Mouse (Mus musculus): ENCODE results near the gene Vps52. TPM values are rescaled to one million over a fixed set of nuclear protein-coding genes. Genes with fewer than 3 reads are reported as not detected.

Gene Vps52
- total and polyA plus RNA-seq, 3 experiments, result 34.3 to 73.6 (median 39.9) TPM

DNA sequence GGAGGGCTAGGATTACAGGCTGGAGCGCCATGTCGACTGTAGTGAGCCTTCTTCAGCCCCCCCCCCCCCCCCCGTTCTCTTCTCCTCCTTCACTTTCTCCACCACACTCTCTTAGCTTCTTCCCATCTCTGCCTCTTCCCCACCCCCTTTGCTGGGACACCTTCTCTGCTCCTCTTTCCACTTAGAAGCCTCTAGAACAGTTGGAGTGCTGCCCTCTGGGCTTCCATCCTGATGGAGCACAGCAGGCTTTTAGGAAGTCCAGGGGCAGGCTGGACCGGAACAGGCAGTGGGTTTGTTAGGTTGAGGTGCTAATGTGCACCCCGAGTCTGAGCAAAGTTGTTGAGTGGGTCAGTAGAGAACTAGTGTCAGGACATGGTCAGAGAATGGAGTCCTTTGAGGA is 54.5 kb downstream of the Vps52 start:
- no peaks in the 10 kb centered on the region for H3K79me2 ChIP-seq (replicated peaks; ENCODE audit: control insufficient read depth, extremely low read depth, insufficient read depth, poor library complexity, severe bottlenecking)
- H3K9ac ChIP-seq (ENCODE audit: insufficient read depth, low read depth), result no peak overlapping the region
- no peak overlapping the region for H3K4me2 ChIP-seq (ENCODE audit: insufficient read depth, low read depth, poor library complexity, severe bottlenecking)
- no peak overlapping the region for H3K4me3 ChIP-seq (replicated peaks in 1 of 3; ENCODE audit: low read depth in 2 of 3, low read length in 2 of 3, poor library complexity in 1 of 3)
- H3K4me1 ChIP-seq (ENCODE audit: control insufficient read depth in 1 of 2, insufficient read depth in 2 of 2), result peaks cover 0 to 9% of the 10 kb centered on the region in 2 experiments; a peak in 2 of 4 replicates
- in situ Hi-C loops (cut with MboI; ENCODE audit: low pct_ligation_motif_present, low pct_unique_long_range_greater_than_20kb, low sequenced_read_pairs) (no loop called here), dilution Hi-C loops (cut with MboI; ENCODE audit: extremely low pct_ligation_motif_present, extremely low pct_unique_long_range_greater_than_20kb, low sequenced_read_pairs) (no loop called here)
- no peak for DNase-seq (ENCODE audit: extremely low read depth)
- H3K36me3 ChIP-seq (replicated peaks in 1 of 2; ENCODE audit: control insufficient read depth in 1 of 2, insufficient read depth in 1 of 2, low read length in 1 of 2), result peaks cover 0 to 5% of the 10 kb centered on the region in 2 experiments
- TF ChIP-seq CTCF (conservative IDR thresholded peaks at IDR 0.05 in 1 of 2, IDR thresholded peaks at IDR 0.05 in 1 of 2; ENCODE audit: low read depth in 2 of 2, low read length in 2 of 2) (no peak), NELFE (IDR thresholded peaks at IDR 0.05; ENCODE audit: low read depth, low read length) (no peak), UBTF (IDR thresholded peaks at IDR 0.05; ENCODE audit: low read depth, low read length) (no peak)
- H3K27me3 ChIP-seq (replicated peaks), result no peaks in the 10 kb centered on the region
- no peak overlapping the region for H3K27ac ChIP-seq (ENCODE audit: insufficient read depth, low read depth)
- H3K9me3 ChIP-seq (replicated peaks; ENCODE audit: low read length), result peaks cover 10% of the 10 kb centered on the region

DNA sequence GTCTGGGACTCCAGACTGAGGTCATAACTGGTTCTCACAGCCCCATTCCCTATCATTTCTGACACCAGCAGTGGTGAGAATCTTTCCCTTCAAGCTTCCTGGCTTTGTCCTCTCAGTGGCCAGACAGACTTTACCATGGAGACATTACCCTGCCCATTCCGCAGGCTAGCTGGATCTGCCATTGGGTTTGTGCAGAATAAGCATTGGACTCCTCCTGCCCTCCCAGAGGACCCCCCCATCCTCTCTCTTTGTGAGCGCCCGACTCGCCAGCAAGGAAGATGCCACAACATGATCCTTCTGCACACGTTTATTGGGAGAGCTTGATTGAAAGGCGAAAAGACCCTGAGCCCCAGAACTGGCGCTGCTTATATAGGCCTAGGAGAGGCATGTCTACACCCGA is 57.8 kb downstream of the Vps52 start:
- peaks cover 0 to 9% of the 10 kb centered on the region in 2 experiments; a peak in 2 of 4 replicates for H3K4me1 ChIP-seq (ENCODE audit: control insufficient read depth in 1 of 2, insufficient read depth in 2 of 2)
- H3K4me3 ChIP-seq (replicated peaks in 1 of 3; ENCODE audit: low read depth in 2 of 3, low read length in 2 of 3, poor library complexity in 1 of 3), result no peak overlapping the region
- peaks cover 5% of the 10 kb centered on the region for H3K9me3 ChIP-seq (replicated peaks; ENCODE audit: low read length)
- no peaks in the 10 kb centered on the region for H3K27me3 ChIP-seq (replicated peaks)
- in situ Hi-C loops (cut with MboI; ENCODE audit: low pct_ligation_motif_present, low pct_unique_long_range_greater_than_20kb, low sequenced_read_pairs) (no loop called here), dilution Hi-C loops (cut with MboI; ENCODE audit: extremely low pct_ligation_motif_present, extremely low pct_unique_long_range_greater_than_20kb, low sequenced_read_pairs) (no loop called here)
- no peaks in the 10 kb centered on the region for H3K79me2 ChIP-seq (replicated peaks; ENCODE audit: control insufficient read depth, extremely low read depth, insufficient read depth, poor library complexity, severe bottlenecking)
- H3K36me3 ChIP-seq (replicated peaks in 1 of 2; ENCODE audit: control insufficient read depth in 1 of 2, insufficient read depth in 1 of 2, low read length in 1 of 2), result peaks cover 0 to 5% of the 10 kb centered on the region in 2 experiments
- no peak for TF ChIP-seq ZNF384 (IDR thresholded peaks at IDR 0.05; ENCODE audit: low read depth, low read length)
- no peak for TF ChIP-seq USF1 (IDR thresholded peaks at IDR 0.05; ENCODE audit: low read depth, low read length)
- TF ChIP-seq MAFK (IDR thresholded peaks at IDR 0.05; ENCODE audit: insufficient replicate concordance, low read length), result no peak
- TF ChIP-seq ELF1 (IDR thresholded peaks at IDR 0.05; ENCODE audit: low read depth, low read length), result no peak
- TF ChIP-seq MAZ (IDR thresholded peaks at IDR 0.05; ENCODE audit: low read depth, low read length), result no peak
- TF ChIP-seq NRF1 (IDR thresholded peaks at IDR 0.05; ENCODE audit: low read depth, low read length), result no peak
- no peak for TF ChIP-seq RAD21 (IDR thresholded peaks at IDR 0.05; ENCODE audit: low read depth, low read length)
- no peak for TF ChIP-seq KAT2A (IDR thresholded peaks at IDR 0.05; ENCODE audit: insufficient replicate concordance, low read length)
- TF ChIP-seq UBTF (IDR thresholded peaks at IDR 0.05; ENCODE audit: low read depth, low read length), result no peak
- TF ChIP-seq CHD1 (IDR thresholded peaks at IDR 0.05; ENCODE audit: low read depth, low read length), result no peak
- no peak for TF ChIP-seq SIN3A (IDR thresholded peaks at IDR 0.05; ENCODE audit: low read length)
- no peak for TF ChIP-seq SMC3 (IDR thresholded peaks at IDR 0.05; ENCODE audit: low read depth, low read length)
- no peak for TF ChIP-seq IRF4 (IDR thresholded peaks at IDR 0.05; ENCODE audit: low read depth, low read length)
- no peak for TF ChIP-seq BHLHE40 (IDR thresholded peaks at IDR 0.05; ENCODE audit: low read depth, low read length)
- TF ChIP-seq EP300 (IDR thresholded peaks at IDR 0.05; ENCODE audit: low read length), result no peak
- no peak for DNase-seq (ENCODE audit: extremely low read depth)
- no peak overlapping the region for H3K4me2 ChIP-seq (ENCODE audit: insufficient read depth, low read depth, poor library complexity, severe bottlenecking)
- H3K9ac ChIP-seq (ENCODE audit: insufficient read depth, low read depth), result no peak overlapping the region
- H3K27ac ChIP-seq (ENCODE audit: insufficient read depth, low read depth), result no peak overlapping the region

Other genes starting within 250 kb of the Vps52 start
Only the 20 nearest of the 33 such genes appear.
- gene Rps28, start 131.2 kb upstream of the Vps52 start, total RNA-seq (2012; rRNA removed), result 4,496 and 4,575 TPM in 2 replicates
- 696 and 765 TPM in 2 replicates for gene Rps28, start 131.2 kb upstream of the Vps52 start, total RNA-seq (2014; rRNA removed)
- gene Rps28, start 131.2 kb upstream of the Vps52 start, polyA plus RNA-seq (2012; ENCODE audit: insufficient read length, low read depth), result 782 and 837 TPM in 2 replicates
- gene Ndufa7, start 131.2 kb upstream of the Vps52 start, total RNA-seq (2012; rRNA removed), result 316 and 364 TPM in 2 replicates
- gene Ndufa7, start 131.2 kb upstream of the Vps52 start, total RNA-seq (2014; rRNA removed), result 168 and 194 TPM in 2 replicates
- 153 and 164 TPM in 2 replicates for gene Ndufa7, start 131.2 kb upstream of the Vps52 start, polyA plus RNA-seq (2012; ENCODE audit: insufficient read length, low read depth)
- gene Cd320, start 112.7 kb upstream of the Vps52 start, total RNA-seq (2012; rRNA removed), result 53.7 and 57.1 TPM in 2 replicates
- 67.1 and 84.2 TPM in 2 replicates for gene Cd320, start 112.7 kb upstream of the Vps52 start, total RNA-seq (2014; rRNA removed)
- gene Cd320, start 112.7 kb upstream of the Vps52 start, polyA plus RNA-seq (2012; ENCODE audit: insufficient read length, low read depth), result 45.3 and 50.9 TPM in 2 replicates
- gene Gm7029, start 82.0 kb upstream of the Vps52 start, total RNA-seq (2012; rRNA removed), result not detected in 2 replicates
- gene Gm7029, start 82.0 kb upstream of the Vps52 start, total RNA-seq (2014; rRNA removed), result not detected in 2 replicates
- not detected in 2 replicates for gene Gm7029, start 82.0 kb upstream of the Vps52 start, polyA plus RNA-seq (2012; ENCODE audit: insufficient read length, low read depth)
- gene Kifc1, start 65.2 kb upstream of the Vps52 start, total RNA-seq (2012; rRNA removed), result 22.3 and 23.0 TPM in 2 replicates
- 15.2 and 16.0 TPM in 2 replicates for gene Kifc1, start 65.2 kb upstream of the Vps52 start, total RNA-seq (2014; rRNA removed)
- 41.2 and 46.6 TPM in 2 replicates for gene Kifc1, start 65.2 kb upstream of the Vps52 start, polyA plus RNA-seq (2012; ENCODE audit: insufficient read length, low read depth)
- not detected in 2 replicates for gene Platr17, start 50.7 kb upstream of the Vps52 start, total RNA-seq (2012; rRNA removed)
- not detected in 2 replicates for gene Platr17, start 50.7 kb upstream of the Vps52 start, total RNA-seq (2014; rRNA removed)
- gene Platr17, start 50.7 kb upstream of the Vps52 start, polyA plus RNA-seq (2012; ENCODE audit: insufficient read length, low read depth), result not detected in 2 replicates
- 33.8 and 48.3 TPM in 2 replicates for gene Daxx, start 46.4 kb upstream of the Vps52 start, total RNA-seq (2012; rRNA removed)
- gene Daxx, start 46.4 kb upstream of the Vps52 start, total RNA-seq (2014; rRNA removed), result 31.6 and 32.3 TPM in 2 replicates
- 53.0 and 64.7 TPM in 2 replicates for gene Daxx, start 46.4 kb upstream of the Vps52 start, polyA plus RNA-seq (2012; ENCODE audit: insufficient read length, low read depth)
- gene Tapbp, start 39.9 kb upstream of the Vps52 start, total RNA-seq (2012; rRNA removed), result 114 and 134 TPM in 2 replicates
- gene Tapbp, start 39.9 kb upstream of the Vps52 start, total RNA-seq (2014; rRNA removed), result 44.3 and 45.3 TPM in 2 replicates
- gene Tapbp, start 39.9 kb upstream of the Vps52 start, polyA plus RNA-seq (2012; ENCODE audit: insufficient read length, low read depth), result 96.7 and 116 TPM in 2 replicates
- gene Zbtb22, start 39.9 kb upstream of the Vps52 start, total RNA-seq (2012; rRNA removed), result 21.2 and 23.5 TPM in 2 replicates
- gene Zbtb22, start 39.9 kb upstream of the Vps52 start, total RNA-seq (2014; rRNA removed), result 11.7 and 12.1 TPM in 2 replicates
- gene Zbtb22, start 39.9 kb upstream of the Vps52 start, polyA plus RNA-seq (2012; ENCODE audit: insufficient read length, low read depth), result 20.2 and 20.3 TPM in 2 replicates
- gene Rgl2, start 26.3 kb upstream of the Vps52 start, total RNA-seq (2012; rRNA removed), result 23.0 and 25.6 TPM in 2 replicates
- 20.1 and 20.4 TPM in 2 replicates for gene Rgl2, start 26.3 kb upstream of the Vps52 start, total RNA-seq (2014; rRNA removed)
- 29.1 and 31.8 TPM in 2 replicates for gene Rgl2, start 26.3 kb upstream of the Vps52 start, polyA plus RNA-seq (2012; ENCODE audit: insufficient read length, low read depth)
- 140 and 157 TPM in 2 replicates for gene Pfdn6, start 15.5 kb upstream of the Vps52 start, total RNA-seq (2012; rRNA removed)
- gene Pfdn6, start 15.5 kb upstream of the Vps52 start, total RNA-seq (2014; rRNA removed), result 92.3 and 109 TPM in 2 replicates
- gene Pfdn6, start 15.5 kb upstream of the Vps52 start, polyA plus RNA-seq (2012; ENCODE audit: insufficient read length, low read depth), result 109 and 149 TPM in 2 replicates
- gene Wdr46, start 15.2 kb upstream of the Vps52 start, total RNA-seq (2012; rRNA removed), result 49.7 and 64.5 TPM in 2 replicates
- gene Wdr46, start 15.2 kb upstream of the Vps52 start, total RNA-seq (2014; rRNA removed), result 36.8 and 39.8 TPM in 2 replicates
- 69.4 and 72.4 TPM in 2 replicates for gene Wdr46, start 15.2 kb upstream of the Vps52 start, polyA plus RNA-seq (2012; ENCODE audit: insufficient read length, low read depth)
- 3.7 and 4.5 TPM in 2 replicates for gene B3galt4, start 4.3 kb upstream of the Vps52 start, total RNA-seq (2012; rRNA removed)
- gene B3galt4, start 4.3 kb upstream of the Vps52 start, total RNA-seq (2014; rRNA removed), result 4.2 and 5.2 TPM in 2 replicates
- 4.6 and 6.2 TPM in 2 replicates for gene B3galt4, start 4.3 kb upstream of the Vps52 start, polyA plus RNA-seq (2012; ENCODE audit: insufficient read length, low read depth)
- gene Rps18, start 189 bp downstream of the Vps52 start, total RNA-seq (2012; rRNA removed), result 302 and 359 TPM in 2 replicates
- 205 and 246 TPM in 2 replicates for gene Rps18, start 189 bp downstream of the Vps52 start, total RNA-seq (2014; rRNA removed)
- gene Rps18, start 189 bp downstream of the Vps52 start, polyA plus RNA-seq (2012; ENCODE audit: insufficient read length, low read depth), result 913 and 991 TPM in 2 replicates
- 1,488 and 1,753 TPM in 2 replicates for gene H2-K1, start 44.5 kb downstream of the Vps52 start, total RNA-seq (2012; rRNA removed)
- gene H2-K1, start 44.5 kb downstream of the Vps52 start, total RNA-seq (2014; rRNA removed), result 1,386 and 1,734 TPM in 2 replicates
- 2,472 and 2,496 TPM in 2 replicates for gene H2-K1, start 44.5 kb downstream of the Vps52 start, polyA plus RNA-seq (2012; ENCODE audit: insufficient read length, low read depth)
- 8.6 and 11.9 TPM in 2 replicates for gene Ring1, start 68.9 kb downstream of the Vps52 start, total RNA-seq (2012; rRNA removed)
- 11.5 and 13.7 TPM in 2 replicates for gene Ring1, start 68.9 kb downstream of the Vps52 start, total RNA-seq (2014; rRNA removed)
- 18.0 and 23.1 TPM in 2 replicates for gene Ring1, start 68.9 kb downstream of the Vps52 start, polyA plus RNA-seq (2012; ENCODE audit: insufficient read length, low read depth)
- gene H2-Ke6, start 72.2 kb downstream of the Vps52 start, total RNA-seq (2012; rRNA removed), result 44.8 and 47.1 TPM in 2 replicates
- 20.4 and 20.8 TPM in 2 replicates for gene H2-Ke6, start 72.2 kb downstream of the Vps52 start, total RNA-seq (2014; rRNA removed)
- gene H2-Ke6, start 72.2 kb downstream of the Vps52 start, polyA plus RNA-seq (2012; ENCODE audit: insufficient read length, low read depth), result 31.7 and 34.5 TPM in 2 replicates
- 116 and 160 TPM in 2 replicates for gene Slc39a7, start 75.9 kb downstream of the Vps52 start, total RNA-seq (2012; rRNA removed)
- 96.8 and 97.2 TPM in 2 replicates for gene Slc39a7, start 75.9 kb downstream of the Vps52 start, total RNA-seq (2014; rRNA removed)
- 105 and 108 TPM in 2 replicates for gene Slc39a7, start 75.9 kb downstream of the Vps52 start, polyA plus RNA-seq (2012; ENCODE audit: insufficient read length, low read depth)
- gene Rxrb, start 76.0 kb downstream of the Vps52 start, total RNA-seq (2012; rRNA removed), result 42.7 and 47.7 TPM in 2 replicates
- gene Rxrb, start 76.0 kb downstream of the Vps52 start, total RNA-seq (2014; rRNA removed), result 27.0 and 27.4 TPM in 2 replicates
- gene Rxrb, start 76.0 kb downstream of the Vps52 start, polyA plus RNA-seq (2012; ENCODE audit: insufficient read length, low read depth), result 36.9 and 41.4 TPM in 2 replicates
- gene Col11a2, start 83.6 kb downstream of the Vps52 start, total RNA-seq (2012; rRNA removed), result 6.0 and 7.6 TPM in 2 replicates
- 3.0 and 4.5 TPM in 2 replicates for gene Col11a2, start 83.6 kb downstream of the Vps52 start, total RNA-seq (2014; rRNA removed)
- 5.8 and 7.2 TPM in 2 replicates for gene Col11a2, start 83.6 kb downstream of the Vps52 start, polyA plus RNA-seq (2012; ENCODE audit: insufficient read length, low read depth)

Measured in CH12.LX (cell line).